Mouse (Mus musculus) C2C12 (cell line): ENCODE data around the gene Slc6a9. TPM values are rescaled to one million over a fixed set of nuclear protein-coding genes. Genes with fewer than 3 reads are reported as not detected.

Source experiments
- H3K27me3 ChIP-seq: one replicate; pipeline ENCODE4 v1.6.1; 2011; ENCODE audit not compliant: control insufficient read depth, insufficient read depth, insufficient read length
- H3K36me3 ChIP-seq: one replicate; pipeline ENCODE4 v1.6.1; 2011; ENCODE audit not compliant: control insufficient read depth, insufficient read depth
- H3K4me3 ChIP-seq: one replicate; pipeline ENCODE4 v1.5.1; 2011; ENCODE audit warnings: mild to moderate bottlenecking, control low read depth; ENCODE audit not compliant: poor library complexity, insufficient read depth, severe bottlenecking
- H3K79me2 ChIP-seq: one replicate; pipeline ENCODE4 v1.6.1; 2011; ENCODE audit not compliant: control insufficient read depth, insufficient read depth
- H3K79me3 ChIP-seq: one replicate; pipeline ENCODE4 v1.6.1; 2011; ENCODE audit warnings: low read depth, control low read depth
- H3ac ChIP-seq: one replicate; pipeline ENCODE3; 2011; ENCODE audit warnings: low read depth; ENCODE audit not compliant: control insufficient read depth, insufficient read length
- CEBPB ChIP-seq: IDR thresholded peaks from one replicate; pipeline ENCODE4 v1.6.1; 2011; ENCODE audit warnings: low read depth, mild to moderate bottlenecking, control low read depth, moderate library complexity
- CTCF ChIP-seq: IDR thresholded peaks from one replicate; pipeline ENCODE4 v1.5.1; 2011; ENCODE audit not compliant: control insufficient read depth, insufficient read depth, insufficient read length
- FOSL1 ChIP-seq: IDR thresholded peaks from one replicate; pipeline ENCODE4 v1.8.0; 2011; ENCODE audit warnings: mild to moderate bottlenecking, low read length; ENCODE audit not compliant: poor library complexity, insufficient read depth, severe bottlenecking
- MAX ChIP-seq: IDR thresholded peaks from one replicate; pipeline ENCODE4 v1.6.1; 2011; ENCODE audit warnings: mild to moderate bottlenecking, control low read depth
- MYOD1 ChIP-seq: IDR thresholded peaks from one replicate; pipeline ENCODE4 v1.6.1; 2011; ENCODE audit warnings: low read depth; ENCODE audit not compliant: control insufficient read depth, insufficient read length
- MYOG ChIP-seq: IDR thresholded peaks from one replicate; pipeline ENCODE4 v1.6.1; 2011; ENCODE audit not compliant: control insufficient read depth, insufficient read length; ENCODE audit errors: extremely low read depth
- USF1 ChIP-seq: IDR thresholded peaks from one replicate; pipeline ENCODE4 v1.6.1; 2011; ENCODE audit warnings: low read depth, mild to moderate bottlenecking, control low read depth, moderate library complexity
- polyA plus RNA-seq: library from polyadenylated mRNA; unstranded; fragments of >200 nt; fragmentation: generic; extraction: Trizol; gene quantifications from one replicate; pipeline ENCODE4 v1.2.1, GENCODE M21; 2012; ENCODE audit warnings: missing spikeins

Gene Slc6a9
- polyA plus RNA-seq, 1 experiment: 14.4 TPM

DNA sequence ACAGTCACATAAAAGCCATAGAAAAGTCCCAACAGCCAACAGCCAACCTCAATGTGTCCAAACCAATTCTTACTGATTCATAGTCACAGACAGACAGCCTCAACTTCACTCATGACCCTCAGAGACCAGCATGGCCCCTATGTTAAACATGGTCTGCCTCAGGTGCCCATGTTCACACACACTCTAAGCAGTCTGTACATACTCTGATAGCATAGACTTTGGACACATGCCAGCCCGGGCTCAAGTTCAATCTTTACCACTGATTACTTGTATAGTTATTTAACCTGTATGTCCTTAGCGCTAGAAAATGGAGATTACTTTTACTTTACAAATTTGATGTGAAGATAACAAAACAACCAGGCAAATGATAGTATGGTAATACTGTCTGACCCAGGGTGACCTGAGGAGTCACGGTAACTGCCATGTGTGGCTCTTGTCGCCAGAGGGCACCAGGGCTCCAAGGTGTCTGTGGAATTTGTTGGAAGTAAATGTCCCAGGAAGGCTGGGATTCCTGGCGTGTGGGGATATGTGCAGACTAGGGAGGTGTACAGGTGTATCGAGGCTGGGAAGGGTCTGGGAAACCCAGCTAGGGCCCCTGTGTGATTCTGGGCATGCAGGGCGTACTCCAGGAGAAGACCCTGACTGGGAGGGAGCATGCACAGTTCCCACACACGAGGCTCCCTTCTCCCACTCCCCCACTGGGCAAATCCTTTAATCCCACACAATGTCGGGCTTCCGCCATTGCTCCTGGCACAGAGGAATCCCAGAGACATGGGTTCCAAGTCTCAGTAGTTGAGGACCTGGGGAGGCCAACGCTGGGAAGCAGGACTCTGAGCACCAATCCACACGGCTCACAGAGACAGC lies 4.8 kb upstream of the Slc6a9 start:
- H3K4me3 ChIP-seq: no peak overlapping the region
- TF ChIP-seq MYOG (no peak), USF1 (no peak), CEBPB (no peak), FOSL1 (no peak), MYOD1 (no peak), MAX (no peak), CTCF (peak; percentile 78)
- H3K27me3 ChIP-seq: peaks cover 11% of the 10 kb centered on the region
- no peaks in the 10 kb centered on the region for H3K79me3 ChIP-seq
- no peaks in the 10 kb centered on the region for H3K36me3 ChIP-seq
- H3K79me2 ChIP-seq: no peaks in the 10 kb centered on the region
- no peak overlapping the region for H3ac ChIP-seq

DNA sequence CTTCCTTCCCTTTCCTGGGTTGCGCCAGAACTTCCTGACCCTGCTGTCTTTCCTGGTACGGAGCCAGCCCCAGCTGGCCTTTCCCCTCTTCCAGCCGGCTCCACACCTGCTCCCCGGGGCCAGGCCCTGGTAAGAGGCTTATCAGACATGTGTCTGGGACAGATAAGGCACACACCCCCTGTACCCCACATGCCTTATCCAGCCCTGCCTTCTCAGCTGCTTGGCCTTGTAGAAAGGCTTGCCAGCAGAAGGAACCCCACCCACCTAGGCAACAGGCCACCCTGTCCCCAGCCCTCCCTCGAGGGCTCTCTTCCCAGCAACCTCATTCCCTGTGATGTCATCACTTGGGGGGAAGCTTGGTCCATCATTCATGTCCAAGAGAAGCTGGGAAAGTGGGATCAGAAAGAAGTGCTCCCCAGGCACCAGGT lies 4.2 kb upstream of the Slc6a9 start:
- TF ChIP-seq MYOG: no peak
- TF ChIP-seq USF1: no peak
- no peak for TF ChIP-seq CTCF
- no peak for TF ChIP-seq MAX
- TF ChIP-seq MYOD1: no peak
- no peak for TF ChIP-seq CEBPB
- TF ChIP-seq FOSL1: no peak
- Histone ChIP-seq H3K4me3 (no peak overlapping the region), H3K79me3 (no peaks in the 10 kb centered on the region), H3ac (no peak overlapping the region), H3K27me3 (peaks cover 5% of the 10 kb centered on the region), H3K79me2 (no peaks in the 10 kb centered on the region), H3K36me3 (no peaks in the 10 kb centered on the region)

DNA sequence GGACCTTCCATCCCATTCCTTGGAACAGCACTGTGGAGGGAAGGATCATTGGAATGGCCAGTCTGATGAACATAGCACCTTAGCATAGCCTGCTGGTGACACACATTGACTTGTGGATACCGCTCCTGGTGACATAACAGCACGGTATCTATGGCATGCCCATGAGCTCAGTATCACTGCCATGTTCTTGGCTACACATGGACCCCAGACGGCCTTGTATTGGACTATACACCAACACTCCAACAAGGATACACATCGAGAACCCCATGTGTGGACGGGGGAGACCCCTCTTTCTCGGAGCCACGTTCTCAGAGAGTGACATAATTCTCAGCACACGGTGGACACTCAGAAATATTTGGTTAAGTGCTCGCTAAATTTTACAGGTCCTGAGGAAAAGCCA lies 3.5 kb upstream of the Slc6a9 start:
- Histone ChIP-seq H3K79me2 (no peaks in the 10 kb centered on the region), H3K79me3 (no peaks in the 10 kb centered on the region), H3K4me3 (no peak overlapping the region), H3K36me3 (no peaks in the 10 kb centered on the region), H3K27me3 (no peaks in the 10 kb centered on the region), H3ac (no peak overlapping the region)
- no peak for TF ChIP-seq CTCF
- no peak for TF ChIP-seq CEBPB
- TF ChIP-seq FOSL1: no peak
- TF ChIP-seq MYOG: no peak
- no peak for TF ChIP-seq MAX
- TF ChIP-seq MYOD1: no peak
- TF ChIP-seq USF1: no peak

DNA sequence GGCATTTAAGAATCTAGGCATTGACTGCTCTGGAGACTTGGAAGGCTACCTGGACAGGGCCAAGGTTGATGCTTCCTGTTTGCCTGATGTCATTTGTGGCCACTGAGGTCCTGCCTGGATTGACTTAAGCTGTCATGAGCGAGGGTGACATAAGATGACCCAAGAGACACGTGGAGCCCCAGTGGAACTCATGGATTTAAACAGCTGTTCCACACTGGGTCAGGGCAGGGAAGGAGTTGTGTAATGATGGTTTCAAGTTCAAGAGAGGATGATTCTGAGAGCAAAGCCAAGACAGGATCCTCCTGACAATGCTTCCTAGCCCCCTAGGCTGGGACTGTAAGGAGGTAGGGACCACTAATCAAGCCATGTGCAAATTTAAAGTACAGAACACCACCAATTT lies 2.8 kb upstream of the Slc6a9 start:
- Histone ChIP-seq H3K79me3 (no peaks in the 10 kb centered on the region), H3K4me3 (no peak overlapping the region), H3K36me3 (no peaks in the 10 kb centered on the region), H3ac (no peak overlapping the region), H3K27me3 (no peaks in the 10 kb centered on the region), H3K79me2 (no peaks in the 10 kb centered on the region)
- TF ChIP-seq MYOD1 (no peak), FOSL1 (no peak), CEBPB (no peak), MAX (no peak), MYOG (no peak), CTCF (no peak), USF1 (no peak)

DNA sequence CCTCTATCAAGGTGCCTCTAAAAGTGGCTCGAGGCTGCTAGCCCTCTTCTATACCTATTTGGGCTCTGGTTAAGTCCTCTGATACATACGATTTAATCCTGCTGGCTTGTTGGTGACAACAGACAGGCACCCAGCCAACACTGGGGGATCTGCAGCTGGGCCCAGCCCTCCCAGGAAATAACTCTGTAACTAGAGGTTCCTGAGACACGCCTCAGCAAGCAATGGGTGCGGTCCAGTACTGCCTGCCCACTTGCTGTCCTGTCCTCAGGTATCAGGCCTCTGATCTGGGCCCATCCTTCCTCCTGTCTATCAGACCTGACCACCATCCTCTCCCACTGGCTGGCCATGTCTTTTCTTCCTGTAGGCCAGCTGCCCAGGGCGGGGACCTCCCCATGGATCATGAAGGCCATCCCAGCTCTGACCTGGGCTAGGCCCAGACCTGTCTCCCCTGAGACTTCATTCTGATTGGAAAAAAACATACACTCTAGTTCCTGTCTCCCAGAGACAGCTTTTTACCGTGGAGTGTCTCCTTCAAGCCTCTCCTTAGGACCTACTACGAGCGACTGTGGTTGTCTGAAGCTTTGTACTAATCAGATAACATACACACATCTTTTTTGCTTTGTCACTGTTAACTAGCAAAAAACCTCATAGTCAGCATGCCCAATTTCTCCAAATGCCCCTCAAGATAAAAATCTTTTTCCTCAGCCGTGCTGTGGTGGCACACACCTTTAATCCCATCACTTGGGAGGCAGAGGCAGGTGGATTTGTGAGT lies 2.2 kb upstream of the Slc6a9 start:
- Histone ChIP-seq H3K36me3 (no peaks in the 10 kb centered on the region), H3K4me3 (no peak overlapping the region), H3ac (no peak overlapping the region), H3K79me3 (no peaks in the 10 kb centered on the region), H3K79me2 (no peaks in the 10 kb centered on the region), H3K27me3 (no peaks in the 10 kb centered on the region)
- TF ChIP-seq MAX: no peak
- no peak for TF ChIP-seq FOSL1
- no peak for TF ChIP-seq CTCF
- no peak for TF ChIP-seq MYOD1
- TF ChIP-seq MYOG: no peak
- TF ChIP-seq USF1: no peak
- TF ChIP-seq CEBPB: no peak
